Mouse (Mus musculus) 416B (cell line): ENCODE data around the gene Prdx6.

Source experiments
- DNase-seq: peaks from one replicate; pipeline ENCODE4 v3.0.0; 2011; ENCODE audit warnings: low read depth

Gene Prdx6

DNA sequence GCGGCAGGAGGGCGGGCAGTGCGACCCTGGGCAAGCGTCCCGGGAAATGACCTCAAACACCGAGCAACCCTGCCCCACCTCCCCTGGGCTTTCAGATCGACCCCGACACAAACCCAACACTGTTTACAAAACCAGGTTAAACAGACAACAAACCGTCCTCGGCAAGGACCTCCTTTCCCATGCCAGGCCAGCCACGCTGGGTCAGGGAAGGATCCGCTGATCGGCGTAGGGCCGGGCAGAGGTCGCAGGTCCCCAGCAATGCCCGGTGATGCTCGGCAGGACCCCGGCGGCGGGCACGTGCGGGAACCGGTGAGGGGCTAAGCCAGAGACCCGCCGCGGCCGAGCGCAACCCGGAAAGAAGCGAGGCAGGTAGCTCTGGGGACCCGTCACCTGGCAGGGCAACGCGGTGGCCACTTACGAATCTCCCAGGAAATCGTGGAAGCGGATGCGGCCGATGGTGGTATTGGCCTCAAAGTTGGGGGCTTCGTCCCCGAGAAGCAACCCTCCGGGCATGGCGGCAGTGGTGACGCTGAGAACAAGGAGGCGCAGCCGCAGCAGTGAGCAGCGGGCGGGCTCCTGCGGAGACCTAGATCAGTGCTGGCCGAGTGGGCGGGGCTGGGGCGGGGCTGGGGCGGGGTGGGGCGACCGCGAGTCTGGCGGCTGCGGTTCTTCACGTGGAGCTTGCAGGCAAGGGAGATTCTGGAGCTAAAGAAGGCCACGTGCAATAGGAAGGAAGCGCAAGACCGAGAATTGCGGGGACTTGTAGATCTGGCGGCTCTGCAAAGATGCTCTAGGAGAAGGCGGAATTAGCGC lies at the start of gene Prdx6:
Gene Prdx6 (minus strand): TSS at position 616 of the 813 bp plus-strand sequence.
- DNase-seq, result peak; percentile 97

DNA sequence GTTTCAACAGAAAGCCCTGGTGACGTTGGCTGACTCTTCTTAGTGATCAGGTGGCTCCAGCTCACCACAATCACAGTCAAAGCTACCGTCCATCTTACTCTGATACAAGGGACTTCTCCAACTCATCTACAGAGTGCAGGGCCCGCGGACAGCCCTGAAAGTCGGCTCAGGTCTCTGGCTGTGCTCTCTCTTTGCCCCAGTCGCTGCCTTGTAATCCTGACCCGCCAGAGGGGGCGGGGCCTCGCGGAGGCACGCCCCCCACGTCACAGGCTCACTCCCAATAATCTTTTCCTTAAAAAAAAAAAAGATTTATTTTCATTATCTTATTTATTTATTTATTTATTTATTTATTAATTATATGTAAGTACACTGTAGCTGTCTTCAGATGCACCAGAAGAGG lies 37.2 kb upstream of the Prdx6 start:
- no peak for DNase-seq

DNA sequence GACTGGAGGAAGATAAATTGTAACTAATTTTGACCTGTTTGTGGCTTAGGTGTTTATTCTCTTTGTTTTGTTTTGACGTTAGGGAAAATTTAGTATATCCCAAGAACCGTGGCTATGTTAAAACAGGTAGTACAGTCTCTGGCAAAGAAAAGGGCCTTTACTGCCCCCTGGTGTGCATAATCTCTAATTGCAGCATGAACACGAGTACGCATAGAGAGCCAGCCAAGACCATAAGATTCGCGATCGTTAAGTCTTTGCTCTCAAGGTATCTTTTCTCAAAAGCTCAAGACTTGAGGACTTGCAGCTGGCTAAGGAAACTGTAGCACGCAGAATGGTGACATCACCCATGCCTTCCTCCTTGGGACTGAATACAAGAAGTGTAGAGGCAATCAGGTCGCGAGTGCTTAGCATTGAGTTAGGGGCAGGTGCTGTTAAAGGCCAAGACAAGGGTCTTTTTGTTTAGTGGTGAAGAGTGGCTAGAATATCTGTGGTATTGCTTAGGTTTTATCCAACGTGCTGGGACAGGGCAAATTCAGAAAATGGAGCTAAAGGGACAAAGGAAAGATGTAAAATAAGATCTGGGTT lies 35.8 kb upstream of the Prdx6 start:
- DNase-seq, result peak; percentile 80

DNA sequence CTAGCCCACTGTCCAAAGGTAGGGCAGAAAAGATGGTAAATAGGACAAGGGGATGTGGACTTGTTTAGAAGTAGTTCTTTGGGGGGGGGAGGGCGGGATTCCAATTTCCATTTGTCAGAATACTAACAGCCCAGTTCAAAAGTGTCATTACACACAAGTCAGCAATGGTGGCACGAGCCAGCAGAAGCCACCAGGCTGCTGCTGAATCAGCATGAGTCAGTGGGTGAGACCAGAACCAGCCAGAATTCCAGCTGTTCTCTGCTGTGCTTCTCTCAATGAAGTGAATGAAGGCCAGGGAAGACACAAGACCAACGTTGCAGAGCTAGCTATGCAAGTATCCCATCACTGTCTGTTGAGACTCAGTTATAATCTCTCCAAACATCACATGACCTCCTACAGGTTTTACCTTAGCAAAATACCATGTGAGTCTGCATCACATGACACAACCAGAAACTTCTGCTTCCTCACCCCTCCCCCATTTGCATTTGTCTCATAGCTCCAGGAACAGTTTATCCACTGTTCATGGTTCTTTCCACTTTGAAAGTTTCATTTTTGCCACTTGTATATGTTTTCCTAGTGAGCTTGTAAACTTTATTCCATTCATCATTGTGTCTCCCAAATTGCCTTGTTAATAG lies 30.2 kb upstream of the Prdx6 start:
- DNase-seq, result peak; percentile 15

DNA sequence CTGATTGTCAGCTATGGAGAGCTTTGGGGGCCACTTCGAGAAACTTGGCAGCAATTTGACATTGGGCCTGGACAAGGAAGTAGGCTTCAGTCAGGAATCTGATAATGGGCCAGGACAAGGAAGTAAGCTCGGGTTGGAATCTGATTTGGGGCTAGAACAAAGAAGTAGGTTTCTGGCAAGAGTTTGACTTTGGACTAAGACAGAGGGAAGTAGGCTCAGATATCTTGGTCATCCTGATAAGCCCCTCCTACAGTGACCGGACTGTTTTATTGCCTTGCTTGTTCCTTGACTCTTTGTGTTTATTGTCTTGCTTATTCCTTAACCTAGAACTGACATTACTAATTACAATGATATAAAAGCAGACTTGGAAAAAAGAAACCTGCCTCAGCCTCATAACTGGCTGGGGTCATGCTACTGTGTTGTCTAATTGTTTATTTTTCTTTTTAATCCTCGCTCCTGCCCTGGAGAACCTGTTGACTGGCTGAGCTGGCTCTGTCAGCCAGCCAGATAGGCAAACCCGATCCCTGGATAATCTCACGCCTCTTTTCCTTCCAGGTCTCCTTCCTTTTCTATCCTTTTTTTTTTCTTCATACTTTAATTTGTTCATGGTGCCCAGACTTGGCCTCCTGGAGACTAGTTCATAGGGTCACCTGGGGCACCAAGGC lies 28.4 kb upstream of the Prdx6 start:
- DNase-seq, result no peak

DNA sequence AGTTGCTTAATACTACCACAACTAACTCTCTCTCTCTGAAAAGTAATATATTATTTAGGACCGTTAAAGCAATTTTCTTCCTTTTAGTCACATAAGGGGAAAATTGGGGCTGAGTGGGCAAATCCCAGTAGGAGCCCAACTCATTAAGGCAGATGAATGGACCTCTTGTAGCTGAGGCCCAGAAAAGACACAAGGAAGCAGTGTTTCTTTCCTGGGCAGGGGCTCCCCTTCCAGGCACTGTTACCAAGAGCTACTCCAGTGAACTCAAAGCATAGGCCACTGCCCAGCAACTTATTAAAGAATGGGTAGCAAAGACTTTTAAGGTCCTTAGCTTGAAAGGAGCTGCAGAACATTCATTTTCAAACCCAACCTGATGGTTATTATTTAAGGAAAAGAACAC lies 22.5 kb upstream of the Prdx6 start:
- no peak for DNase-seq

DNA sequence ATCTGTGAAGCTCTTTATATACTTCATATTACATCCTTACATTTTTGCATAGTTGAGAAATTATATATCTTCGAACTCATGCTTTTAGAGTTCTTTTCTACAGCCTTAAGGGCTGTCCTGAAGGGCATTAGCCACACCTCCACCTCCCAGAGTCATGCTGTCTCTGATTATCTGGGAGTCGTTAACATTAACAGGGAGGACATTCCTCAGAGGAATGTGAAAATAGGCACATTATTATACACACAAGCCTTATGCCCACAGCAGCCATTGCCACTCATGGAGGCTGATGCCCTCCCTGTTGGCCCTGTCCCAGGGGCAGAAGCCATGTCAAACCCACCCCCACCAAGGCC lies 20.4 kb upstream of the Prdx6 start:
- no peak for DNase-seq

DNA sequence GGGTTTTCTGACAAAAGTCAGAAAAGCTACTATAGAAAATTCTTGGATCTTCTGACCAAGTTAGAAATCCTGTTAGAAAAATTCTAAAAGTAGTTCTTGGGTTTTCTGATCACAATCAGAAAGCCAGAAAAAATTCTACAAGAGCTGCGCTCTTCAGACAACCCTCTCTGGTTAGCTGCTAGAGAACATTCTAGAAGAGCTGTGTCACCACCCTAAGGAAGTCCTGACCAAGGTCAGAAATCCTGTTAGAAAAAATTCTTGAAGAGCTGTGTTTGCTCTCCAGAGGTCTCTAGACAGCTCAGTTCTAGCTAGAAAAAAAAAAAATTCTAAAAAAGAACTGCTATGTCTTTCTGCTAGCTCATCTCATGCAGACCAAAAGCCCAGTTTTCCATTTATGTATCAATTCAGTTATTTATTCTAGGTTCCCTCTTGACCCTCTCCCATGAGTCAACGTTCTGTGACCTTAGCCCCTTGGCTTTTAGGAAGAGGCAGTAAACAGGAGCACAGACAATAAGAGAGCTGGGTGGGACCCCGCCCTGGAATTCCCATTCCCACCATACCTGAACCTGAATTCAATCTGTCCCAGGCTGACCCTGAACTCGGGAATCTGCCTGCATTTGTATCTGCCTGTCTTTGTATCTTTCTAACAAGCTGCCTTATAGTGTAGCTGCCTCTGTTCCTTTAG lies 19.9 kb upstream of the Prdx6 start:
- DNase-seq, result peak; percentile 57

DNA sequence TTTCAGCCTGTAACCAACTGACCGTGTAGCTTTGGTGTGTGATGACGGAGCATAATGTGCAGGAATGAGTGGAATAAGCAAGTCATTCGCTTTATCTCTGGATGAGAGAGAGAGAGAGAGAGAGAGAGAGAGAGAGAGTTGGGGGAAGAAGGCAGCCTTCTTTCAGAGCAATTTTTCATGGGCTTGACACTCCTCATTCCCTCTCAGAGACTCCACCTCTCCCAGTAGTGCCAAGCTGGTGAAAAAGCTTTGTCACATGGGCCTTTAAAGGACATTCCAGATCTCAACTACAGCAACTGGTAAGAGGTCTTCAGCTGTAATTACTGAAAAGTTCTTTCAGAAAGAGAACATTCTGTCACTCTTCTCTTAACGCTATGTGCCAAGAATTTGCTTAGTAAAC lies 18.3 kb upstream of the Prdx6 start:
- DNase-seq, result no peak

DNA sequence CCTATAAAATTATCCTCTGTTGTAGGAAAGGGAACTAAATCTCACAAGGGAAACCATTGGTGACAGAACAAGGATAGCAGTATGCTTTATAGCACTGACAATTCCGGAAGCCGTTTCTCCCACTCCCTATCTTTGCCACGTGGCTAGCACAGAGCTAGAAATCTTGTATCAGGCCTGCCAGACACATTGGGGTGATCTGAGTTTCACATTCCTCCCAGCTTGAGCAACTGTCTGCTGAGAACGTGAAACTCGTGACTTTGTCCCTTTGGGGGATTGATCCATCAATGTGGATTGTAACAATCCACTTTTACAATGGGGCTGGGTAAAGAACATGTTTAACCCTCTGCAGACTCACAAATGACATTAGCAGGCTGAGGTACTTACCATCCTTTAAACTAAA lies 17.9 kb upstream of the Prdx6 start:
- DNase-seq, result no peak

DNA sequence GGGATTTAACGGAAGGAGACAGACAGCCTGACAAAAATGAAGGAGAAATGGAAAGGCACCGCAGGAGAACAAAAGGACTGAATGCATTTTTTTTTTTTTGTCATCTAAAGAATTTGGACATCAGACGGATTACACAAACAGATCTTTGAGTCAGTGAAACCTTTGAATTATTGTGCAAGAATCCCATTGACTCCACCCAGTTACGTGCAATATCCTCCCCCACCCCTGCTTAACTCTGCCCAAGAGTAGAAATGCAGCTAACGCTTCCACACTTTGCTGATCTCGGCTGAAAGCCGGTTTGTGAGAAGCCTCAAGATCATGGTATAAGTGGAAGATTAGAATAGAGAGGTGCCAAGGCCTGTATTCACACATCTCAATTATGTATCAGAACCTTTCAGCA lies 17.1 kb upstream of the Prdx6 start:
- peak; percentile 84 for DNase-seq

DNA sequence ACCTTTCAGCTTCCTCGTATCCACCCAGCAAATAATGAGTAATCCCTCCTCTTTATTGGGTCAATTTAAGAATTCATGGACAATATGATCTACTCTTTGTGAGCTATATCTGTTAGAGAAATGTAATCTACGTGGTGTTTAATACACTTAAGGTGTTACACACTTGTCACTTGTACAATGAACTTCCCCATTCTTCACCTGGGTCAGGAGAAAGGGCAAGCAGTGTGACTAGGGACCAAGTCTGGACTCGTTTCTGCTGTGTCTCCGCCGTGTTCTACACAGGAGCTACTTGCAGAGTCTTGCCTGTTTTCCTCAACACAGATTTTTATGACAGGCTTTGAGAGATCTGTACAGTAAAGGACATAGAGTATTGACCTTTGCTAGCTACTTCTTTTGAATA lies 13.9 kb upstream of the Prdx6 start:
- DNase-seq, result no peak

DNA sequence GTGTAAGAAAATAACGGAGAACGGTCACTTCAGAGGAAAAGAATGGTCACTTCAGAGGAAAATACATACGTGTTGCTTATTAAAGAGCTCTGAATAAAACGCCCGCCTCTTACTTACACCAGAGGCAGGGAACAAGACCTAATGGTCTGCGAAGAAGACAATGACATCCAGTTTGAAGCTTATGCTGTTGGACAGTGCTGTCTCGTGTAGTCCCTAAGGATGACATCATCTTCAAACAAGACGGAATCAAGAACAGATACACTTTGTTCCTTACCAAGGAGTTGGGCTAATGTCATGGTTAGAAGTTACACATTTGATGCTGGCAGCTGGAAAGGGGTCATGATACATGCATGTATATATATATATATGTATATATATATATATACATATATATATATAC lies 12.6 kb upstream of the Prdx6 start:
- no peak for DNase-seq

DNA sequence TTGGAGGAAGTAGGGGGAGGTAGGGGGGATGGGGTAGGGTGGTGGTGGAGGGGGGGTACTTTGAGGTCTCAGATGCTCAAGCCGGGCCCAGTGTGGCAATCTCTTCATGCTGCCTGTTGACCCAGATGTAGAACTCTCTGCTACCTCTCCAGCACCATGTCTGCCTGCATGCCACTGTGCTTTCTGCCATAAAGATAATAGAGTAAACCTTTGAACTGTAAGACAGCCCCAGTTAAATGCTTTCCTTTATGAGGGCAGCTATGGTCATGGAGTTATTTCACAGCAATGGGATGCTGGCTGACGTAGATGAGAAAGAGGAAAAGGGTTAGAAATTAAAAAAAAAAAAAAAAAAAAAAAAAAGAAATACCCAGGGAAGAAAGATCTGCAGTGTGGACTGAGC lies 11.5 kb upstream of the Prdx6 start:
- no peak for DNase-seq

DNA sequence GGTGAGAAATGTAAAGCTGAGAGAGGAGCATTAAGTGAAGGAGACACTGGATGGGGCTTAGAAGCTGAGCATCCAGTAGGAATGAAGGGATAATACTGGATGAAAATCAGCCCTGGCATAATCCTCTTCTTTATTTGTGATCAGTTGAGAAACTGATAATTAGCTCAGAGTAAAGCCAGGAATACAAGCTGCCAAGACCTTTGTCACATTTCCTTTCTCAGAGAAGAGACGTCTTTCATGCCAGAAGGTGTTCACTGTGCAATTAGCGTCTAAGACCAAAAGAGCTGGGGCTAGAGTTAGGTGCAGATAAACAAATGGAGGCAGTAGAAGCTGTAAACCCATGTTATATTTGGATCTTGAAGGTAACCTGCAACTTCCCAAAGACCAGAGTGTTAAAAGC lies 9.7 kb upstream of the Prdx6 start:
- no peak for DNase-seq

DNA sequence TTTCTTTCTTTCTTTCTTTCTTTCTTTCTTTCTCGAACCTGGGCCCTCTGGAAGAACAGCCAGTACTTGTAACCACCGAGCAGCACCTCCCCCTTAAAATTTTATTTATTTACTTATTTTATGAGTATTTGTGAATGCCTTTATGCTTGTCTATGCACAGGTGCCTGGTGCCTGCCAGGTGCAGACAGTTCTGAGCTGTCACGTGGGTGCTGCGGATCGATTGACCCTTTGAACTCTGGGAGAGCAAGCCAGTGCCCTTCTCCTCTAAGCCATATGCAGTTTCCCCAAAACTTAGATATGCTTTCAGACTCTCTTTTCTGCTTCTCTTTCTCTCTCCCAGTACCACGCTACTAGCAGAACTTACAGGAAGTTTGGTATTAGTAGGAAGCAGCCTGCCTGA lies 8.1 kb upstream of the Prdx6 start:
- DNase-seq, result no peak

DNA sequence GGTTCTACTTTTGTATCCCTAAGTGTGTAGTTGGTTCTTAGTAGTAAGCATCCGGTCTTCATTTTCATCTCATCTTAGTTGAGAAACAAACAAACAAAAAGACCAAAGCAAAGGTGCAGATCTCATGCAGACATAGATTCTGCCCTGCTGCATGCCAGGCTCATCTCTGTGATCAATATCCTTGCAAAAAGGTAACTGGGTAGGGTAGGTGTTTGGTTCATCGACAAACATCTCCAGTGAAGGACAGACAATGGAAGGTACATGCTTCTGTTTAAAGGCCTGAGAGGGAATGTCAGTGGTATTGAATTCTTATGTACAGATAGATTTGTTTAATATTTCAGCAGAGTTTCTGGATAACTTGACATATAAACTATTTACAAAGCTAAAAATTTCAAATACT lies 7.3 kb upstream of the Prdx6 start:
- no peak for DNase-seq

DNA sequence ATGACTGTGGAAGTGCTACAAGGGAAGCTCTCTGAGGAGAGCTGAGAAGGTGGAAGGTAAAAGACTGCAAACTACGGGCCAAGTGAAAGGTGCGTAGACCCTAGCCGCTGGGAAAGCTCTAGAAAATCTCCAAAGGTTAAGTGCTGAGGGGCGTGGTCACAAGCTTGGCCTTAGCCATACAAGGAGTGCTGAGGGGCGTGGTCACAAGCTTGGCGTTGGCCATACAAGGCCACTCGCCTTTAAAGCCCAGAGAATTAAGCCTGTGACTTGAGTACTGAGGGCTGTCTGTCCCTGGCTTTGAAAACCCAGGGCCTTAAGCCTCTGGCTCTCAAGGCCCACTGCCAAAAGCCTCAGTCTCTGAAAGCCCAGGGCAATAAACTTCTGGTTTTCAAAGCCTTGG lies 5.9 kb upstream of the Prdx6 start:
- no peak for DNase-seq

DNA sequence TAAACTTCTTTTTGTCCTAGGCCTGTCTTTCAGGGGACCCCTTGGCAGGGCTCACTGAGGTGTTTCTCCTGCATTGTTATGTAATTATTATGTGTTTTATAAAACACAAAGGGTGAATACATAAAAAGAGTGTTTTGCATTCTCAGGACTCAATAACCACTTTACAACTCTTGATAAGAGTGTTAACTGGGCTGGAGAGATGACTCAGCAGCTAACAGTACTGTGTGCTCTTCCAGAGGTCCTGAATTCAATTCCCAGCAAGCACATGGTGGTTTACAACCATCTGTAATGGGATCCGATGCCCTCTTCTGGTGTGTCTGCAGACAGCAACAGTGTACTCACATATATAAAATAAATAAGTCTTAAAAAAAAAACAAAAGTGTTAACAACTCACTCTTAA lies 3.3 kb upstream of the Prdx6 start:
- DNase-seq, result no peak

DNA sequence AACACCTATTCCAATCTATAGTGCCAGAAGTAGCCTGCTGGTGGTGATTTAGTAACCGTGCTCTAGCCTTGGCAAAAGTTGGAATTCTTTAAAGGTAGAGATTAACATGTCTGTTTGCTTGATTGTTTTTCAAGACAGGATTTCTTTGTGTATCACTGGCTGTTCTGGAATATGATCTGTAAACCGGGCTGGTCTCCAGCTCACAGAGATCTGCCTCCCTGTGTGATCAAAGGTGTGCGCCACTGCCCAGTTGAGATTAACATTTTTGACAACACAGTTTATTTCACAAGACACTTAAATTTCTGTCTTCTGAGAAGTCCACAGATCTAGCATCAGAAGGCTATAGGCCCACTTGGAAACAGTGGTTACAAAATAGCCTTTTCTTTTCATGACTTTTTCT lies 1.9 kb upstream of the Prdx6 start:
- DNase-seq, result no peak

DNA sequence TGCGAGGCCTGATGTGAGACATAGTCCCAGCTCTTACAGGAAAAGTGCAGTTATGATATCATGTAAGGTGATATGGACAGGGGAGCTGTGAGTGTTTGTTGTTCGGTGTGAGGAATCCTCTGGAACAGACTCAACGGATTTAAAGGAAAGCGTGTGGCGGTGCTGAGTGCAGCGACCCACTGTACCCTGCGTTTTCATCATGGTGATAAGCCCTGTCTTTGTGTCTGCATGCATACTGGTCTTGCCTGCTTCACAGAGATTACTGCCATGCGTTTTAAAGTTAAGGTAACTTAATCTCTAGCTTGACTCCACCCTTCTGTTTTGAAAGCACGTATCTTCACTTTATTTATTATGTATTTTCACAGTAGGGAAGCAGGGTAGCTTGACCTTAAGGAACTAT lies 1.3 kb upstream of the Prdx6 start:
- no peak for DNase-seq

DNA sequence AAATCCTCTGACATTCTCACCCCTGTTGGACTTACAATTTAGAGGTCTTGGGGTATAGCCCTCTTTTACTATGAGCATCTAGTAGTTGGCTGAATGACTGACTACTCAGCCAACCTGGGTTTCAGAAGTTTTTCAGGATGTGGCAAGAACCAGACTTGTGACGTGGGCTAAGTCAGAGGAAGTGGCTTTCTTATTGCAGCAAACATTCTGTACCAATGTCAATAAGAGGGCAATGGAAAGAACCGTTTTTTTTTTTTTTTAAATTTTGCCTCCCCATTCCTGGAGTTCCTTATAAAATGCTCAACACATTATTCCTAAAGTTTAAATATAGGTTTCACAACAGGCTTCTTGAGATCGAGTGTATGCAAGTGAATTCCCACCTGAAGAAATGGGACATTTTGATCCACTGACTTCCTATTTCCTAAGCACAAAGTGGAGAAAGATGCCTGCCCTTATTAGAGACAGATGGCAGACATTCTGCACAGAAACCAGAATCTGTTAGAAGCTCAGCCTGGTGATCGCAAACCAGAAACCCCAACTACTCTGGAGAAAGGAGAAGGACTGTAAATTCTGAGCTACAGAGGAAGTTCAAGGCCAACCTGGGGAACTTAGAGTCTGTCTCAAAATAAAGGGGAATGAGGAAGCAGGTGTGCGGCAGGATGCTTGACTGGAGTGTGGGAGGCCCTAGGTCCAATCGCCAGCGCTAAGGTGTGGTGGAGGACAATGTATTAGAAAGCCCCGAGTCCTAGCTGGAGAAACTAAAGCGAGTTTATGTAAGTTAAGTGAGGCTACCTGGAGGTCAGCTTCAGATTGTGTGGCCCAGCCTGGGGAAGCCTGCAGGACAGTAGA lies 622 bp upstream of the Prdx6 start:
- peak; percentile 98 for DNase-seq
